Mouse (Mus musculus): ENCODE measurements around the gene Prrx2. TPM values are rescaled to one million over a fixed set of nuclear protein-coding genes. Genes with fewer than 3 reads are reported as not detected.

Gene Prrx2
- polyA plus RNA-seq, 1 experiment, result not detected

DNA sequence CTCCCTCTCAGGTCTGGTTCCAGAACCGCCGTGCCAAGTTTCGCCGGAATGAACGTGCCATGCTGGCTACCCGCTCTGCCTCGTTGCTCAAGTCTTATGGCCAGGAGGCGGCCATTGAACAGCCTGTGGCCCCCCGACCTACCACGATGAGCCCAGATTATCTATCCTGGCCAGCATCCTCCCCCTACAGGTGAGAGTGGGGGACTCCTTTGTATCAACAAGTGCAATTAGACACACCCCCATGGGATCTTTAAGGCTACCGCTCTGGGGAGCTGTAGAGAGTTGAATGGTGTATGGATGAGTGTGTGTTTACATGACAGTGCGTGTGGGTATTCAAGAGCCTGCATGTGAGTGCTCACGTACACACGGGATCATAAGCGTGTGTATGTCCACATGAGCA lies 44.7 kb downstream of the Prrx2 start:
- H3K9me3 ChIP-seq, result peaks cover 10% of the 10 kb centered on the region
- H3K4me3 ChIP-seq (replicated peaks), result no peak overlapping the region
- TF ChIP-seq GATA1 (IDR thresholded peaks at IDR 0.05; ENCODE audit: borderline replicate concordance, low read length) (no peak), FLI1 (IDR thresholded peaks at IDR 0.05; ENCODE audit: low read length) (no peak)
- peaks cover 46% of the 10 kb centered on the region for H3K27me3 ChIP-seq (replicated peaks)
- no peaks in the 10 kb centered on the region for H3K36me3 ChIP-seq (replicated peaks; ENCODE audit: low read length)
- H3K4me1 ChIP-seq, result no peaks in the 10 kb centered on the region

DNA sequence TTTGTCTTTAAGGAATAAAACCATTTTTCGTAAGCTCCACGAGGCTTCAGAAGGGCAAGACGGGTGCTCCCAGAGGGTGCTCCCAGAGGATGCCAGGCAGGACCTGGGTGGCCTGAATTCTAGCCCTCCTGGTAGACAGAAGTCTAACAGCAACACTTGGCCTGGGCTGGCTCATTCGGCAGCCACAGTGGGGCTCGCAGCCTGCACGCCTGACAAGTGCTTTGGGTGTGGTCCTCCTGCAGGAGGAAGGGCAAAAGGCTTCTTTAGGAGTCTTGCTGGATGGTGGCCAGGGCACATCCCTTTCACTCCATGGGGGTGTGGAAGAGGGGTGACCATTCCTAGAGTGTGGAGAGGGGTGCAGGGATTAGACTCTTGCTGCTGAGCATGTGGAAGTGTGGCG lies 46.4 kb downstream of the Prrx2 start:
- Histone ChIP-seq H3K36me3 (replicated peaks; ENCODE audit: low read length) (no peaks in the 10 kb centered on the region), H3K9me3 (peaks cover 18% of the 10 kb centered on the region), H3K4me3 (replicated peaks) (no peak overlapping the region), H3K27me3 (replicated peaks) (peaks cover 41% of the 10 kb centered on the region), H3K4me1 (no peaks in the 10 kb centered on the region)
- TF ChIP-seq GATA1 (IDR thresholded peaks at IDR 0.05; ENCODE audit: borderline replicate concordance, low read length) (no peak), FLI1 (IDR thresholded peaks at IDR 0.05; ENCODE audit: low read length) (no peak)

DNA sequence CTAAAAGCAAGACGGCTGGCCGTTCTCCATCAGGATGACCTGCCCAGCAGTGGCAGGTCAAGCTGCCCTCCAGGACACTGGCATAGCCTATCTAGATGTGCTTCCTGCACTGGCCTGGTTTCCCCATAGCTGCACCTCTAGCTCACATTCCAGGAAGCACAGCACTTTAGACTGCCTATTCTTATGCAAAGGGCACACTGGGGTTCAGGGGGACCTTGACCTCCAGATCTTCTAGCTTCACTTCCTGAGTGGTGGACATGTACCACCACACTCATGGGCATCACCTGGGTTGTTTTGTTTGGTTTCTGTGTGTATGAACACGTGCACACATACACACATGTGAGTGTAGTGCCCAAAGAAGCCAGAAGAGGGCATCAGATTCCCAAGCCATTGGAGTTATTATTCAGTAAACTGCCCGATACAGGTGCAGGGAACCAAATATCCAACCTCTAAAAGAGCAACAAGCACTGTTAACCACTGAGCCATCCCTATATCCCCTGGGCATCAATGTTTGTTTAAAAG lies 50.1 kb downstream of the Prrx2 start:
- TF ChIP-seq GATA1 (IDR thresholded peaks at IDR 0.05; ENCODE audit: borderline replicate concordance, low read length), result no peak
- TF ChIP-seq FLI1 (IDR thresholded peaks at IDR 0.05; ENCODE audit: low read length), result no peak
- H3K9me3 ChIP-seq, result peaks cover 13% of the 10 kb centered on the region
- H3K4me1 ChIP-seq, result no peaks in the 10 kb centered on the region
- H3K36me3 ChIP-seq (replicated peaks; ENCODE audit: low read length), result no peaks in the 10 kb centered on the region
- H3K4me3 ChIP-seq (replicated peaks), result no peak overlapping the region
- H3K27me3 ChIP-seq (replicated peaks), result peaks cover 49% of the 10 kb centered on the region

DNA sequence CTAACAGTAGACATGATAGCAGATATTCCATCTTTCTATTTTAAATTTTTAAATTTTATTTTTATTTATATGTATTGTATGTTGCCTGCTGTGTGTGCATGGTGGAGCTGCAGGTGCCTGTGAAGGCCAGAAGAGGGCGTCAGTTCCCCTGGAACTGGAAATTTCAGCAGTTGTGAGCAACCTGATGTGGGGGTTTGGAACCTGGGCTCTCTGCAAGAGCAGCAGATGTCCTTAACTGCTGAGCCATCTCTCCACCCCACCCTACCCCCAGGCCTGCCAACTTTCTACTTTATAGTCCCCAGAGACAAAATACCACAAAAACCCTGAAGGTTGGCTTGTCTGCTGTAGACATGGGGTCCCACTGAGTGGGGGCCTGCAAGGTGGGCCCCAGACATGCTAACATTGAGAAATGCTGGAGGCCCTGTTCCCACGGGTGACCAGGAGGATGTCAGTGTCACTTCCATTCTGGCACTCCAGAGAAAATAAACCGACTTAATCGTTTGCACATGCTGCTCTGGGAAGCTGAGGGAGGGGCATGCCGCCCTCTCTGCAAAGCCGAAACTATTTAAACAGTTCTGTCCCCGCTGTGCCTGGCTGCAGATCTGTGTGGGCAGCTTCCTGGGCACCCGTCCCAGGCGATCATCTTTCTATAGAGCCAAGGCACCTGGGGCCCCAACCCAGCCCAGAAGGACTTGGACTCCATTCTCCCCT lies 50.8 kb downstream of the Prrx2 start:
- peaks cover 53% of the 10 kb centered on the region for H3K27me3 ChIP-seq (replicated peaks)
- no peaks in the 10 kb centered on the region for H3K36me3 ChIP-seq (replicated peaks; ENCODE audit: low read length)
- TF ChIP-seq FLI1 (IDR thresholded peaks at IDR 0.05; ENCODE audit: low read length) (no peak), GATA1 (IDR thresholded peaks at IDR 0.05; ENCODE audit: borderline replicate concordance, low read length) (no peak)
- H3K4me3 ChIP-seq (replicated peaks), result no peak overlapping the region
- H3K9me3 ChIP-seq, result peaks cover 13% of the 10 kb centered on the region
- H3K4me1 ChIP-seq, result no peaks in the 10 kb centered on the region

DNA sequence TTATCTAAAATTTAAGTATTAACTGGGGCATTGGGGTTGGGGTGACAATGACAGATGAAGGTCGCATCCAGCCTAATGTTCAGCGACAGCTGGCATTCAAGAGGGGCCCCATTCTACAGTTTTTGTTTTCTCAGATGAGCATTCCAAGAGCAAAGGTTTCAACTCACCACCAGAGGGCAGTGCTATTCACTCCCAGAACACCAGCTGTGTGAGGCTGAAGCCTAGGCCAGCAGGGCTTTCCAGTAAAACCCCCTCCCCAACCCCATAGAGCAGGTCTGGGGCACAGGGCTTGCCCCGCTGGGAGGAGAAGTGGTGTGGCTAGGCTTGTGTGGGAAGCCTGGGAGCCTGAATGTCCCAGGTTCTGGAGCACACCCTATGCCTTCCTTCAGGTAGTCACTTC lies 56.2 kb downstream of the Prrx2 start:
- TF ChIP-seq FLI1 (IDR thresholded peaks at IDR 0.05; ENCODE audit: low read length) (no peak), GATA1 (IDR thresholded peaks at IDR 0.05; ENCODE audit: borderline replicate concordance, low read length) (no peak)
- H3K4me3 ChIP-seq (replicated peaks), result no peak overlapping the region
- no peaks in the 10 kb centered on the region for H3K4me1 ChIP-seq
- peaks cover 63% of the 10 kb centered on the region for H3K27me3 ChIP-seq (replicated peaks)
- H3K9me3 ChIP-seq, result peaks cover 5% of the 10 kb centered on the region; the same call in 1 of the 2 replicates
- no peaks in the 10 kb centered on the region for H3K36me3 ChIP-seq (replicated peaks; ENCODE audit: low read length)

DNA sequence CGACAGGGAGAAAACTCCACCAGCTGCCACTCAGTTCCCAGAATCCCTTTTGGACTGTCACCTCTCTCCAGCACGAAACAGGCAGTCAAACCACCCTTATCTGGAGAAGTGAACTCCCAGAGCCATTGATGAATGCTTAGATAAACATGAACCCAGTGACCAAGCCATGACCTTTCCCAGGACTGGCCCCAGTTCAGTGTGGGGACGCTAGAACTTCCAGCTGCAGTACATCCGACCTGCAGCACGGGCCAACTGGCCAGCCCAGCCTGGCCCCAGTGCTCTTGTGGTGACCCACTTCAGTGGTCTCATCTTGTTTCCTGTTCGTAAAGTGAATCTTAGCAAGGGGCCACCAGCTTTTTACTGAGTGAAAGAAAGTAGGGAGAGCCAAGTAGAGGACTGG lies 58.6 kb downstream of the Prrx2 start:
- no peak for TF ChIP-seq GATA1 (IDR thresholded peaks at IDR 0.05; ENCODE audit: borderline replicate concordance, low read length)
- no peak for TF ChIP-seq FLI1 (IDR thresholded peaks at IDR 0.05; ENCODE audit: low read length)
- Histone ChIP-seq H3K36me3 (replicated peaks; ENCODE audit: low read length) (no peaks in the 10 kb centered on the region), H3K4me3 (replicated peaks) (no peak overlapping the region), H3K9me3 (no peaks in the 10 kb centered on the region), H3K4me1 (peaks cover 17% of the 10 kb centered on the region), H3K27me3 (replicated peaks) (peaks cover 60% of the 10 kb centered on the region)

DNA sequence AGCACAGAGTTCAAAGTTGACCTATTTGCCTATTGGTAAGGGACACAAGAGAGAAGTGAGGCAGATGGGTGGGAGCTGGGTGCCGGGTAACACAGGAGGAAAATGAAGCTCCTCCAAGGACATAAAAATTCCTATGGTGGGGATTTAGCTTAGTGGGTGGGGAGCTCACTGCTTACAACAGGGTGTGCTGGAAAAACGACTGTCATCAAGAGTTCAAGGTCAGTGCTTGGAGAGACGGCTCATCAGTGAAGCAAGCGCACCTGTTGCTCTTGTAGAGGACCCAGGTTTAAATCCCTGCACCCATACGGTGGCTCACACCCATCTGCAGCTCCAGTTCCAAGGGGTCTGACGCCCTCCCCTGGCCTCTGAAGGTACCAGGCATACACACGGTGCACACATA lies 59.2 kb downstream of the Prrx2 start:
- H3K36me3 ChIP-seq (replicated peaks; ENCODE audit: low read length), result no peaks in the 10 kb centered on the region

DNA sequence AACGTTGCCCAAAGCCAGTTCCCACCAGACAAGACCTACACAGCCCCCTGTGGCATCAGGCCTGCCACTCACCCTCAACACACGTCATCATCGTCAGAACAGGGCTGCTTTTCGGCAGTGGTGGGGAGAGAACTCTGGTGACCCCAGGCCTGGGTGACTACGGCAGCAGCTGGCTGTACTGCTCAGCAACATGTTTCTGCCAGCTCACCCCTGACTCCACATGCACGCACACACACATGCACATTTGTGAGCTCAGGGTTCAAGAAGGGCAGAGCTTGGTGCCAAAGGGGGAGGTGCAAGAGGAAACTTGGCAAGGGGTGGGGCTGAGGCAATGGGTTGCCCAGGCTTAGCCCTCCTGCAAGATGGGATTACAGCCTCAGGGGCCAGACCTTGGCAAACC lies 62.5 kb downstream of the Prrx2 start:
- Histone ChIP-seq H3K4me1 (peaks cover 33% of the 10 kb centered on the region), H3K9me3 (no peaks in the 10 kb centered on the region), H3K36me3 (replicated peaks; ENCODE audit: low read length) (no peaks in the 10 kb centered on the region), H3K27me3 (replicated peaks) (peaks cover 63% of the 10 kb centered on the region), H3K4me3 (replicated peaks) (peak overlapping the region; percentile 62)
- no peak for TF ChIP-seq GATA1 (IDR thresholded peaks at IDR 0.05; ENCODE audit: borderline replicate concordance, low read length)
- no peak for TF ChIP-seq FLI1 (IDR thresholded peaks at IDR 0.05; ENCODE audit: low read length)

More for the DNA sequence above, 59.2 kb downstream of the Prrx2 start:
- peaks cover 58% of the 10 kb centered on the region for H3K27me3 ChIP-seq (replicated peaks)
- peaks cover 19% of the 10 kb centered on the region for H3K4me1 ChIP-seq
- TF ChIP-seq FLI1 (IDR thresholded peaks at IDR 0.05; ENCODE audit: low read length), result no peak
- TF ChIP-seq GATA1 (IDR thresholded peaks at IDR 0.05; ENCODE audit: borderline replicate concordance, low read length), result no peak
- H3K4me3 ChIP-seq (replicated peaks), result no peak overlapping the region
- H3K9me3 ChIP-seq, result no peaks in the 10 kb centered on the region

DNA sequence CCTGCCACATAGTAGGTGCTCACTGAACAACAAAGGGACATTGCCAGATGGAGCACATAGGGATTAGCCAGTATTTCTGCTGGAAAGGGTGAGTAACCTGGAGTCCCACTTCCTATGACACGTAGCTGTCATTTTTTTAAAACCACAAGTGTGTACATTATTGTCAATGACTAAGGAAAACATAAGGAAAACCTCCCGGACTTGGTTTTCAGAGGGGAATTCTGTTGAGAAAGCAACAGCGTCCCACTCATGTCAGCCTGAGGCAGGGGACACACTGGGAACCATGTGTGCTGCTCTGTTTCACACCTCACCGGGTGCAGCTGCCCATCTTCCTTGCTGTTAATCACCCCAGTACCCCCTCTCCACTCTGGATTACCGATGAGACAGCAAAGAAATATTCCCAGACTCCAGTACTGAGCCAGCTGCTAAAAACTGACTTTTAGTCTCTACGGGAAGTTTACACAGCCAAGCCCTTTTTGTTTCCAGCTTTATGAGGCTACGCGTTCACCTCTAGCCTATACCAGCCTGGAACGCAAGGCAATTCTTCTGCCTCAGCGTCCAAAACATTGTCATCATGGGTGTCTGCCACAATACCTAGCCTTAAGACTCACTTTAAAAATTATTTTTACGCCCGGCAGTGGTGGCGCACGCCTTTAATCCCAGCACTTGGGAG lies 64.8 kb downstream of the Prrx2 start:
- no peak overlapping the region for H3K4me3 ChIP-seq (replicated peaks)
- TF ChIP-seq FLI1 (IDR thresholded peaks at IDR 0.05; ENCODE audit: low read length) (no peak), GATA1 (IDR thresholded peaks at IDR 0.05; ENCODE audit: borderline replicate concordance, low read length) (no peak)
- H3K36me3 ChIP-seq (replicated peaks; ENCODE audit: low read length), result no peaks in the 10 kb centered on the region
- H3K9me3 ChIP-seq, result no peaks in the 10 kb centered on the region
- peaks cover 39% of the 10 kb centered on the region for H3K4me1 ChIP-seq
- peaks cover 64% of the 10 kb centered on the region for H3K27me3 ChIP-seq (replicated peaks)

DNA sequence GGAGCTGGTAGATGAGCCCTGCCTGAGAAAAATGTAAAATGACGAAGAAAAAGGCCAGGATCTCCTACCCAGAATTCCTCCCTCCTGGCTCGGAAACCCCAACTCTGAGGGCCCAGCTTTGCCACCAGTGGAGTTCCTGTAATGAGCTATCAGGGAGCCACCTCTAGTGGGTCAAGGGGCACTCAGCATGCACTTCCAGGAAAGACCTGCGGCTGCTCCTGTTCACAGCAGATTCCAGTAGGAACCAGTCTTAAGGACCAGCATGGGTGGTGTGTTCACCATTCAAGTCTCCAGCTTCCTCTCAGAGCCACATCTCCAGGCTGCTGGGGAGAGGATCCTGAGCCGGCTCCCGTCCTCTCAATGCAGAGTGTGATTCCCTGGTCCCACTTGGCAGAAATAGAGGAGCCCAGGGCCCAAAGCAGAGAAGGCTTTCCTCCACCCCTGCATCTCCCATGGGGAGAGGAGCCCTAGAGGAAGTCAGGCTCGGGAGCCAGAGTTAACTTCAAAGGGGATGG lies 66.9 kb downstream of the Prrx2 start:
- Histone ChIP-seq H3K27me3 (replicated peaks) (peaks cover 80% of the 10 kb centered on the region), H3K4me3 (replicated peaks) (no peak overlapping the region)

More for the DNA sequence above, 66.9 kb downstream of the Prrx2 start:
- peaks cover 34% of the 10 kb centered on the region for H3K4me1 ChIP-seq
- H3K9me3 ChIP-seq, result no peaks in the 10 kb centered on the region
- TF ChIP-seq FLI1 (IDR thresholded peaks at IDR 0.05; ENCODE audit: low read length), result no peak
- H3K36me3 ChIP-seq (replicated peaks; ENCODE audit: low read length), result no peaks in the 10 kb centered on the region

Measured in megakaryocyte, embryonic 14.5 days (primary cell).